Mouse (Mus musculus) fat pad, adult 2 months (tissue): ENCODE data around the gene Itgbl1.

Experiments used
- DNase-seq: peaks from one replicate; pipeline ENCODE4 v3.0.0-alpha.2; 2011; ENCODE audit warnings: low read depth, low spot score; ENCODE audit errors: extremely low read depth

Gene Itgbl1

GRCm38 (mm10) chr14:123967996-123968395 lies 308.2 kb downstream of the Itgbl1 start:
- DNase-seq: peak; percentile 49

- no peak for DNase-seq
Observed at GRCm38 (mm10) chr14:123990591-123991195, 330.9 kb downstream of the Itgbl1 start.
